Mouse (Mus musculus) CH12.LX (cell line): ENCODE measurements around the gene Snrpe. TPM values are rescaled to one million over a fixed set of nuclear protein-coding genes. Genes with fewer than 3 reads are reported as not detected.

Experiments used
- DNase-seq: peaks from one replicate; pipeline ENCODE4 v3.0.0-alpha.2; 2013; ENCODE audit errors: extremely low read depth
- H3K27ac ChIP-seq: 2 replicates; pipeline ENCODE4 v1.5.1; 2012; ENCODE audit warnings: low read depth, mild to moderate bottlenecking, control low read depth, moderate library complexity; ENCODE audit not compliant: insufficient read depth
- H3K27me3 ChIP-seq: replicated peaks from 2 replicates; pipeline ENCODE3; 2012; ENCODE audit warnings: inconsistent platforms
- H3K36me3 ChIP-seq, 2 experiments: replicated peaks in 1 of 2; 2 replicates each; pipeline versions ENCODE3 to v1.6.1; 2012; ENCODE audit warnings: inconsistent platforms in 1 of 2, low read length in 1 of 2, mild to moderate bottlenecking in 1 of 2, mixed read lengths in 1 of 2, moderate library complexity in 1 of 2; ENCODE audit not compliant: control insufficient read depth in 1 of 2, insufficient read depth in 1 of 2
- H3K4me1 ChIP-seq, 2 experiments: 2 replicates each; pipeline ENCODE4 v1.6.1; 2012; ENCODE audit warnings: inconsistent platforms in 1 of 2, moderate library complexity in 1 of 2; ENCODE audit not compliant: insufficient read depth in 2 of 2, control insufficient read depth in 1 of 2
- H3K4me2 ChIP-seq: 2 replicates; pipeline ENCODE4 v1.6.1; 2012; ENCODE audit warnings: low read depth, mild to moderate bottlenecking, control low read depth; ENCODE audit not compliant: poor library complexity, insufficient read depth, severe bottlenecking
- H3K4me3 ChIP-seq, 3 experiments: fragments of 150-350 bp in 1 of 3; sonication (generic) in 1 of 3; replicated peaks in 1 of 3; 2 replicates each; pipeline versions ENCODE3 to v1.5.1; 2011 to 2012; ENCODE audit warnings: low read depth in 2 of 3, low read length in 2 of 3, mild to moderate bottlenecking in 2 of 3, moderate library complexity in 2 of 3, control low read depth in 1 of 3, improper control_type of control experiment in 1 of 3, inconsistent platforms in 1 of 3, mixed read lengths in 1 of 3; ENCODE audit not compliant: poor library complexity in 1 of 3
- H3K79me2 ChIP-seq: replicated peaks from 2 replicates; pipeline ENCODE4 v1.6.1; 2012; ENCODE audit warnings: mild to moderate bottlenecking, moderate library complexity; ENCODE audit not compliant: control insufficient read depth, poor library complexity, insufficient read depth, severe bottlenecking; ENCODE audit errors: extremely low read depth
- H3K9ac ChIP-seq: 2 replicates; pipeline ENCODE4 v1.6.1; 2012; ENCODE audit warnings: low read depth, mild to moderate bottlenecking, control low read depth, moderate library complexity; ENCODE audit not compliant: insufficient read depth
- H3K9me3 ChIP-seq: replicated peaks from 2 replicates; pipeline ENCODE3; 2012; ENCODE audit warnings: low read length, inconsistent platforms, mixed read lengths
- BHLHE40 ChIP-seq: IDR thresholded peaks from 2 replicates; pipeline ENCODE4 v1.6.1; 2011; ENCODE audit warnings: mild to moderate bottlenecking, low read depth, low read length, improper control_type of control experiment
- CHD1 ChIP-seq: IDR thresholded peaks from 2 replicates; pipeline ENCODE4 v1.6.1; 2012; ENCODE audit warnings: low read depth, low read length, improper control_type of control experiment, inconsistent platforms
- CTCF ChIP-seq, 2 experiments: IDR thresholded peaks in 1 of 2; conservative IDR thresholded peaks in 1 of 2; 2 replicates each; pipeline ENCODE4 v1.5.1; 2011 to 2012; ENCODE audit warnings: low read depth in 2 of 2, low read length in 2 of 2, improper control_type of control experiment in 1 of 2, inconsistent platforms in 1 of 2, mild to moderate bottlenecking in 1 of 2, moderate library complexity in 1 of 2
- E2F4 ChIP-seq: IDR thresholded peaks from 2 replicates; pipeline ENCODE4 v1.6.1; 2011; ENCODE audit warnings: low read depth, low read length, improper control_type of control experiment; ENCODE audit not compliant: insufficient replicate concordance
- ELF1 ChIP-seq: IDR thresholded peaks from 2 replicates; pipeline ENCODE4 v1.6.1; 2014; ENCODE audit warnings: low read depth, mild to moderate bottlenecking, inconsistent platforms, low read length, improper control_type of control experiment
- EP300 ChIP-seq: IDR thresholded peaks from 2 replicates; pipeline ENCODE4 v1.6.1; 2011; ENCODE audit warnings: low read length, improper control_type of control experiment
- GABPA ChIP-seq: IDR thresholded peaks from 2 replicates; pipeline ENCODE4 v1.6.1; 2012; ENCODE audit warnings: low read depth, low read length, improper control_type of control experiment, inconsistent platforms; ENCODE audit not compliant: insufficient replicate concordance
- HCFC1 ChIP-seq: IDR thresholded peaks from 2 replicates; pipeline ENCODE4 v1.6.1; 2012; ENCODE audit warnings: low read depth, mild to moderate bottlenecking, inconsistent platforms, low read length, improper control_type of control experiment
- IRF4 ChIP-seq: IDR thresholded peaks from 2 replicates; pipeline ENCODE4 v1.6.1; 2014; ENCODE audit warnings: low read depth, mild to moderate bottlenecking, inconsistent platforms, low read length, improper control_type of control experiment
- JUN ChIP-seq: IDR thresholded peaks from 2 replicates; pipeline ENCODE4 v1.6.1; 2011; ENCODE audit warnings: low read depth, mild to moderate bottlenecking, low read length, improper control_type of control experiment, moderate library complexity; ENCODE audit not compliant: insufficient read depth
- JUND ChIP-seq: conservative IDR thresholded peaks from 2 replicates; pipeline ENCODE4 v1.6.1; 2011; ENCODE audit warnings: low read depth, low read length, improper control_type of control experiment
- MAFK ChIP-seq: IDR thresholded peaks from 2 replicates; pipeline ENCODE4 v1.6.1; 2011; ENCODE audit warnings: low read length, improper control_type of control experiment; ENCODE audit not compliant: insufficient replicate concordance
- MAX ChIP-seq: IDR thresholded peaks from 2 replicates; pipeline ENCODE4 v1.6.1; 2011; ENCODE audit warnings: low read length, improper control_type of control experiment
- MAZ ChIP-seq: IDR thresholded peaks from 2 replicates; pipeline ENCODE4 v1.6.1; 2012; ENCODE audit warnings: low read depth, mild to moderate bottlenecking, inconsistent platforms, low read length, improper control_type of control experiment, moderate library complexity
- MEF2A ChIP-seq: IDR thresholded peaks from 2 replicates; pipeline ENCODE4 v1.6.1; 2014; ENCODE audit warnings: low read depth, mild to moderate bottlenecking, inconsistent platforms, low read length, improper control_type of control experiment, borderline replicate concordance
- MXI1 ChIP-seq: IDR thresholded peaks from 2 replicates; pipeline ENCODE4 v1.6.1; 2011; ENCODE audit warnings: mild to moderate bottlenecking, low read depth, low read length, improper control_type of control experiment
- MYC ChIP-seq: IDR thresholded peaks from 2 replicates; pipeline ENCODE4 v1.6.1; 2011; ENCODE audit warnings: low read depth, mild to moderate bottlenecking, improper control_type of control experiment, low read length
- NRF1 ChIP-seq: IDR thresholded peaks from 2 replicates; pipeline ENCODE4 v1.6.1; 2014; ENCODE audit warnings: low read depth, mild to moderate bottlenecking, inconsistent platforms, low read length, improper control_type of control experiment, moderate library complexity
- POLR2A ChIP-seq: IDR thresholded peaks from 2 replicates; pipeline ENCODE4 v1.6.1; 2011; ENCODE audit warnings: low read depth, mild to moderate bottlenecking, improper control_type of control experiment, low read length
- POLR2AphosphoS2 ChIP-seq: IDR thresholded peaks from 2 replicates; pipeline ENCODE4 v1.6.1; 2011; ENCODE audit warnings: low read depth, low read length, improper control_type of control experiment
- RAD21 ChIP-seq: IDR thresholded peaks from 2 replicates; pipeline ENCODE4 v1.6.1; 2011; ENCODE audit warnings: low read depth, mild to moderate bottlenecking, low read length, improper control_type of control experiment, moderate library complexity
- RCOR1 ChIP-seq: conservative IDR thresholded peaks from 2 replicates; pipeline ENCODE4 v1.6.1; 2012; ENCODE audit warnings: low read depth, mild to moderate bottlenecking, inconsistent platforms, low read length, improper control_type of control experiment
- SMC3 ChIP-seq: IDR thresholded peaks from 2 replicates; pipeline ENCODE4 v1.6.1; 2011; ENCODE audit warnings: low read depth, low read length, improper control_type of control experiment
- TBP ChIP-seq: conservative IDR thresholded peaks from 2 replicates; pipeline ENCODE4 v1.6.1; 2011; ENCODE audit warnings: low read depth, low read length, improper control_type of control experiment
- TCF12 ChIP-seq: IDR thresholded peaks from 2 replicates; pipeline ENCODE4 v1.6.1; 2014; ENCODE audit warnings: low read depth, mild to moderate bottlenecking, inconsistent platforms, low read length, improper control_type of control experiment
- UBTF ChIP-seq: IDR thresholded peaks from 2 replicates; pipeline ENCODE4 v1.6.1; 2012; ENCODE audit warnings: low read depth, mild to moderate bottlenecking, inconsistent platforms, low read length, improper control_type of control experiment, moderate library complexity
- ZMIZ1 ChIP-seq: IDR thresholded peaks from 2 replicates; pipeline ENCODE4 v1.6.1; 2012; ENCODE audit warnings: low read depth, mild to moderate bottlenecking, inconsistent platforms, low read length, improper control_type of control experiment
- dilution Hi-C: fragments of 300-500 bp; cut with MboI; formaldehyde crosslinking; loops from 2 replicates; pipeline ENCODE4 v1.14.3; 2020; ENCODE audit warnings: low sequenced_read_pairs; ENCODE audit not compliant: extremely low pct_unique_long_range_greater_than_20kb, extremely low pct_ligation_motif_present
- in situ Hi-C: fragments of 300-500 bp; cut with MboI; formaldehyde crosslinking; loops from 3 replicates; pipeline ENCODE4 v1.14.3; 2019; ENCODE audit warnings: low sequenced_read_pairs, low pct_ligation_motif_present, low pct_unique_long_range_greater_than_20kb, mixed read lengths
- polyA plus RNA-seq: library from polyadenylated mRNA; unstranded; fragments of >175 nt; gene quantifications from 2 replicates; pipeline ENCODE4 v1.2.1, GENCODE M21; 2012; ENCODE audit warnings: low read depth; ENCODE audit not compliant: insufficient read length
- total RNA-seq, 2 experiments: library from RNA; depleted of rRNA; stranded (reverse); fragments of 300-350 nt in 1 of 2; fragments of >200 nt in 1 of 2; gene quantifications; 2 replicates each; pipeline ENCODE4 v1.2.3; 2012 to 2014

Snrpe gene
- total and polyA plus RNA-seq, 3 experiments: 405 to 877 (median 417) TPM

DNA sequence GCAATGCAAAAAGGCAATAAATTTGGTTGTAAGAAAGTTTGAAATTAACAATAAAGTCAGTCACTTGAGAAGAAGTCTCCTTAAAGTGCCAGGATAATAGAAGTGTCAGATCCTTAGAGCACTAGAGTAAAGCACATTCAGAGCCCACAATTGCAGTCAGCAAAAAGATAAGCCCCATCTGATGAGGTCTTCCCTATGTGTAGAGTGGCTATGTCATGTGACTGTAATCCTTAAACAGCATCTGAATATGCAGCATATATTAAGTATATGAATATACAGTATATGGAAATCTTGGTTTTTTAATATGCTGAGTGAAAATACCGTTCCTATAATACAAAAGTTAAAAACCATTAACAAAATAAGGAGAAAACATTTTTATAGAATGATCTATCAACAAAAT lies 42.9 kb upstream of the Snrpe start:
- DNase-seq: no peak
- Histone ChIP-seq H3K36me3 (peaks cover 23 to 75% of the 10 kb centered on the region in 2 experiments), H3K4me2 (no peak overlapping the region), H3K4me3 (no peak overlapping the region), H3K27me3 (no peaks in the 10 kb centered on the region), H3K27ac (no peak overlapping the region), H3K79me2 (peaks cover 81% of the 10 kb centered on the region), H3K9ac (no peak overlapping the region), H3K9me3 (no peaks in the 10 kb centered on the region), H3K4me1 (peaks cover 5 to 43% of the 10 kb centered on the region in 2 experiments; a peak in 2 of 4 replicates)
- in situ Hi-C loops: no loop called here
- TF ChIP-seq RCOR1: no peak
- no peak for TF ChIP-seq EP300
- no peak for TF ChIP-seq JUND
- TF ChIP-seq POLR2A: no peak
- TF ChIP-seq ZMIZ1: no peak
- no peak for TF ChIP-seq IRF4
- TF ChIP-seq HCFC1: no peak
- TF ChIP-seq MAZ: no peak
- TF ChIP-seq CTCF (conservative IDR thresholded peaks at IDR 0.05 in 1 of 2, IDR thresholded peaks at IDR 0.05 in 1 of 2; ENCODE audit: low read depth in 2 of 2, low read length in 2 of 2): no peak
- TF ChIP-seq MEF2A: no peak
- TF ChIP-seq JUN: no peak
- TF ChIP-seq BHLHE40: no peak
- TF ChIP-seq MAX: no peak
- TF ChIP-seq MXI1: no peak
- TF ChIP-seq TBP: no peak
- no peak for TF ChIP-seq UBTF
- no peak for TF ChIP-seq RAD21
- dilution Hi-C loops: no loop called here

- DNase-seq: no peak
- in situ Hi-C loops (no loop called here), dilution Hi-C loops (no loop called here)
- H3K4me3 ChIP-seq: no peak overlapping the region
- peaks cover 32 to 76% of the 10 kb centered on the region in 2 experiments for H3K36me3 ChIP-seq
- no peak overlapping the region for H3K9ac ChIP-seq
- H3K79me2 ChIP-seq: peaks cover 69% of the 10 kb centered on the region
- H3K4me2 ChIP-seq: no peak overlapping the region
- no peaks in the 10 kb centered on the region for H3K9me3 ChIP-seq
- no peaks in the 10 kb centered on the region for H3K27me3 ChIP-seq
- no peak overlapping the region for H3K27ac ChIP-seq
- peaks cover 9 to 29% of the 10 kb centered on the region in 2 experiments; a peak in 3 of 4 replicates for H3K4me1 ChIP-seq
- TF ChIP-seq TBP (no peak), TCF12 (no peak), GABPA (no peak), ZMIZ1 (no peak), MYC (no peak), MAZ (no peak), MAX (no peak), E2F4 (no peak), RCOR1 (no peak), ELF1 (no peak), MXI1 (no peak), SMC3 (no peak), NRF1 (no peak), EP300 (no peak), MAFK (no peak), POLR2AphosphoS2 (no peak), RAD21 (no peak), CHD1 (no peak)
These were observed 40.4 kb upstream of the Snrpe start for GRCm38 (mm10) chr1:133650288-133651055.
